In genomic region chr4:128883801-128884710, GRCm38 (mm10) we compare ENCODE assay signal across 8 mouse cellular contexts. TPM values are rescaled to one million over a fixed set of nuclear protein-coding genes. Genes with fewer than 3 reads are reported as not detected.
DNase-seq lines count a peak whose midpoint lies in the region; ATAC-seq and TF ChIP-seq lines count a peak whose summit lies in the region.

No protein-coding gene starts in this region.

- peak overlapping the region; percentile 100 for H3K4me2 ChIP-seq in heart, embryonic 13.5 days
- H3K4me2 ChIP-seq in kidney, embryonic 16.5 days (replicated peaks; ENCODE audit: low read depth, low read length) = peak overlapping the region; percentile 97
- peak overlapping the region; percentile 99 for H3K4me2 ChIP-seq in lung, embryonic 16.5 days (ENCODE audit: low read depth, low read length)

- H3K36me3 ChIP-seq in heart, embryonic 13.5 days = peaks cover 9% of the 10 kb centered on the region
- H3K36me3 ChIP-seq in kidney, embryonic 16.5 days (ENCODE audit: insufficient read depth, low read length) = peaks cover 4% of the 10 kb centered on the region; the same call in 1 of the 2 replicates
- no peaks in the 10 kb centered on the region for H3K36me3 ChIP-seq in lung, embryonic 16.5 days (ENCODE audit: control insufficient read depth, insufficient read depth, low read length)

- TF ChIP-seq POLR2A in olfactory bulb, adult 2 months (IDR thresholded peaks at IDR 0.05; ENCODE audit: insufficient read depth, low read depth, low read length) = 0 out of 2 replicates have a peak, but pooled peaks have one; percentile 29

- H3K27me3 ChIP-seq in heart, embryonic 13.5 days (replicated peaks) = peaks cover 19% of the 10 kb centered on the region
- no peaks in the 10 kb centered on the region for H3K27me3 ChIP-seq in kidney, embryonic 16.5 days (ENCODE audit: insufficient read depth, low read length)
- peaks cover 3% of the 10 kb centered on the region for H3K27me3 ChIP-seq in lung, embryonic 16.5 days (ENCODE audit: control insufficient read depth, insufficient read depth, low read depth, low read length)

- TF ChIP-seq CTCF in olfactory bulb, adult 2 months (IDR thresholded peaks at IDR 0.05; ENCODE audit: insufficient read depth, low read depth, low read length) = no peak

- peak; percentile 9 to 15 for DNase-seq in CD8-positive naive resting alpha-beta T cell, adult 2 months (ENCODE audit: low read depth in 2 of 2, low spot score in 2 of 2)
- peak; percentile 76 to 87 for DNase-seq in adrenal gland, adult (ENCODE audit: inconsistent age in 2 of 2, low spot score in 1 of 2)
- peak; percentile 71 for DNase-seq in embryo, embryonic 11 days
- DNase-seq in thymus, postnatal 14 days = peak; percentile 44

- peak; percentile 24; the same call in 1 of the 2 replicates for ATAC-seq in heart, embryonic 13.5 days (ENCODE audit: extremely low read depth, insufficient number of reproducible peaks, low FRiP score, low TSS enrichment)
- ATAC-seq in kidney, embryonic 16.5 days (ENCODE audit: low FRiP score, low TSS enrichment) = peak; percentile 59
- peak; percentile 56 for ATAC-seq in lung, embryonic 16.5 days (ENCODE audit: low read depth)

- H3K4me1 ChIP-seq in heart, embryonic 13.5 days = peaks cover 21% of the 10 kb centered on the region
- peaks cover 35% of the 10 kb centered on the region for H3K4me1 ChIP-seq in kidney, embryonic 16.5 days (ENCODE audit: insufficient read depth, low read length)
- peaks cover 7% of the 10 kb centered on the region for H3K4me1 ChIP-seq in lung, embryonic 16.5 days (replicated peaks; ENCODE audit: control insufficient read depth, insufficient read depth, low read length)
- peaks cover 40% of the 10 kb centered on the region for H3K4me1 ChIP-seq in olfactory bulb, adult 2 months (ENCODE audit: control insufficient read depth, insufficient read depth, low read length)

- peaks cover 5% of the 10 kb centered on the region for H3K9me3 ChIP-seq in heart, embryonic 13.5 days
- peaks cover 5% of the 10 kb centered on the region for H3K9me3 ChIP-seq in kidney, embryonic 16.5 days (ENCODE audit: low read length)
- H3K9me3 ChIP-seq in lung, embryonic 16.5 days (ENCODE audit: control insufficient read depth, low read length) = peaks cover 6% of the 10 kb centered on the region

- WGBS in heart, embryonic 13.5 days = under 1% methylated on average over 94 of the region's 94 CpGs
- under 1% methylated on average over 80 of the region's 94 CpGs for WGBS in kidney, embryonic 16.5 days
- under 1% methylated on average over 92 of the region's 94 CpGs for WGBS in lung, embryonic 16.5 days
- WGBS in olfactory bulb, adult 2 months = under 1% methylated on average over 93 of the region's 94 CpGs

- peak overlapping the region; percentile 54; the same call in 1 of the 2 replicates for H3K27ac ChIP-seq in heart, embryonic 13.5 days (replicated peaks)
- H3K27ac ChIP-seq in kidney, embryonic 16.5 days (ENCODE audit: low read length) = peak overlapping the region; percentile 65
- H3K27ac ChIP-seq in lung, embryonic 16.5 days (ENCODE audit: low read length) = no peak overlapping the region
- peak overlapping the region; percentile 55 for H3K27ac ChIP-seq in olfactory bulb, adult 2 months (ENCODE audit: insufficient read depth, low read depth, low read length)

- peak overlapping the region; percentile 81 for H3K4me3 ChIP-seq in heart, embryonic 13.5 days
- peak overlapping the region; percentile 73 for H3K4me3 ChIP-seq in kidney, embryonic 16.5 days (ENCODE audit: low read length)
- peak overlapping the region; percentile 71 for H3K4me3 ChIP-seq in lung, embryonic 16.5 days (ENCODE audit: low read length)
- H3K4me3 ChIP-seq in olfactory bulb, adult 2 months (ENCODE audit: insufficient read depth, low read depth, low read length) = peak overlapping the region; percentile 71

- peak overlapping the region; percentile 85 for H3K9ac ChIP-seq in heart, embryonic 13.5 days
- peak overlapping the region; percentile 75 for H3K9ac ChIP-seq in kidney, embryonic 16.5 days (replicated peaks; ENCODE audit: low read length)
- peak overlapping the region; percentile 70 for H3K9ac ChIP-seq in lung, embryonic 16.5 days (ENCODE audit: low read length)

RNA-seq across cellular contexts. Expression of gene Trim62, which starts 0.7 kb away (rescaled TPM):
- 2.8 and 2.9 TPM in 2 replicates for polyA plus RNA-seq in heart, embryonic 13.5 days (2015; fragmentation: Nextera tagmentation; extraction: Ambion mirVana)
- 6.4 and 7.2 TPM in 2 replicates for polyA plus RNA-seq in kidney, embryonic 16.5 days (2015; fragmentation: Nextera tagmentation; extraction: Ambion mirVana)
- 3.7 and 3.9 TPM in 2 replicates for polyA plus RNA-seq in lung, embryonic 16.5 days (2015; fragmentation: Nextera tagmentation; extraction: Ambion mirVana)
- polyA plus RNA-seq in olfactory bulb, adult 2 months (2012; ENCODE audit: insufficient read depth, insufficient read length, low replicate concordance, missing spikeins) = not detected in 2 replicates

Comparison
In these comparisons a context has a peak if more than half of its experiments do, and no peak if none do; other contexts are left out.
1. DNase-seq: peak in every context shown above with its lines; median percentile 82 in adrenal gland, adult; 71 in embryo, embryonic 11 days; 44 in thymus, postnatal 14 days; 12 in CD8-positive naive resting alpha-beta T cell, adult 2 months.